Mouse (Mus musculus): ENCODE measurements around the gene Tcp11. TPM values are rescaled to one million over a fixed set of nuclear protein-coding genes. Genes with fewer than 3 reads are reported as not detected.

Gene Tcp11
- total RNA-seq, 2 experiments from 2014 or later, result 1.0 to 1.5 TPM

- DNase-seq, result peak; percentile 50 to 62
Measured at GRCm38 (mm10) chr17:28036813-28037756, 43.4 kb downstream of the Tcp11 start.

DNA sequence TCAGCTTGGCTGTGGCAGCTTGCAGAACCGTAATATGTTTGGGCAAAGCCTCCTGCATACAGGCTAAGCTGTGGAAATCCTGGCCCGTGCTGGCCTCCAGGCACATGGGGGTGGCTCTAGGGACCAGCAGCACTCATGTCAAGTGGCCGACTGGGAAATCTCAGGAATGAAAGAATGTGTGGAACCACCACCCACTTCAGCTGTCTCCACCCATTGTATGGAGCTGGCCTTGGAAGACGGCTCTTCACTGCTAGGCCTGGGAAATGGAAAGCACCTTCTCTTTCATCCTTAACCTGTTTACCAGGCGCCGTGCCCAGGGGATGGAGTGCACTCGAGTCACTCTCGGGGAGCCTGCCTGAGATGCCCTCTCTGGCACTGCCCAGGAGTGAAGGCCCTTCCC is 45.5 kb downstream of the Tcp11 start:
- DNase-seq, result no peak

- no peak for DNase-seq
Measured at GRCm38 (mm10) chr17:28033046-28033580, 47.3 kb downstream of the Tcp11 start.

DNA sequence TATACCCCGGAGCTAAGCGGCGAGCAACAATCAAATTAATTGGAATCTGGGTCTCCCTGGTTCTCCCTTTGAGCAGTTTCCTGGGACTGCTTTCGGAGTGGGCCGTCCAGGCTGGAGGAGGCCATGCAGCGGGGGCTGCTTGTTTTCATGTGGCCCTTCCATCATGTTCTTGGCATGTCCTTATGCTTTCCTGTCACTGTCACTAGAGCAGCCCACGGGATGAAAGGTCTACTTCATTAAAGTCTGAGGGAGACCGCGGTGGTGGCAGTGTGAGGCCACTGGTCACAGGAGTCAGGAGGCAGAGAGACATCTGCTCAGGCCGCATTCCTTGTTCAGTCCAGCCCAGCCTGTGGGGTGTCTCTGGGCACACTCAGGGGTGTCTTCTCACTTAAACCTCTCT is 48.2 kb downstream of the Tcp11 start:
- no peak for DNase-seq

- no peak for DNase-seq
Measured at GRCm38 (mm10) chr17:28031281-28031941, 49.0 kb downstream of the Tcp11 start.

DNA sequence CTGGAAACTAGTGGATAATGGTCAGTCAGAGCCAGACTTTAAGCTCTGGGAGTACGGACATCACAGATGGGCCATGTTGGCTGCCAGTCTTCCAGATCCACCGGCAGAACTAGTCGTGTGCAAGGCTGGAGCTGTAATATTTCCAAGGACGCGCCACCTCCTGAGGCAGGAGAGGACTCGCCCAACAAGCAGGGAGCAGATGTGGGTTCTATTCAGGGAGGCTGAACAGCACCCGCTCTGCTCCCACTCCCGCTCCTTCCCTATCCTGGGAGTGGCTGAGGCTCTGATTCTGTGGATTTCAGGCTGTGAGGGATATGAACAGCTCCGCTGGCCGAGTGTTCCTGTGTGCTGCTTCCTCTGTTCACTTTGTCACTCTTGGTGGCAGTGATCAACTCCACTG is 50.0 kb downstream of the Tcp11 start:
- DNase-seq, result no peak

GRCm38 (mm10) chr17:28029308-28029707 is 51.1 kb downstream of the Tcp11 start:
- DNase-seq, result no peak

- no peak for DNase-seq
Measured at GRCm38 (mm10) chr17:28028236-28028635, 52.2 kb downstream of the Tcp11 start.

- DNase-seq, result no peak
Measured at GRCm38 (mm10) chr17:28027197-28027596, 53.2 kb downstream of the Tcp11 start.

GRCm38 (mm10) chr17:28026111-28026872 is 54.1 kb downstream of the Tcp11 start:
- DNase-seq, result no peak

DNA sequence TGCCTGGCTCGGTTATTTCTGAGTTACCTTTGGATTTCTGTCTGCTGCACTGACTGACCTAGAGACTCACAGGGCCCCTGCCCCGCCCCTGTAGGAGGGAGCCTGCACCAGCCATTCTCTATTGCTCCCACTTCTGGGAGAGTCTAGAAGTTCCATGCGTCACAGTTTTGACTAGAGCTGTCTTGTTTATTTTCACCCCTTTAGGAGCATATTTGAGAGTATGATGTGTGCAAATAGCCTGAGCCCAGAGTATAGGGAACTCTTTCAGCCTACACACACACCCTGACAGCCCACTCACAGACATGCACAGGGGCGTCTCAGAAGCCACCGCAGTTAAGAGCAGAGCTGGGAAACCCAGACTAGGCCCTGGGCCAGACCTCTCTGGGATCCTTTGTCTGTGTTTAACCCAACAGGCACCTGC is 54.9 kb downstream of the Tcp11 start:
- no peak for DNase-seq

- peak; percentile 69 to 76 for DNase-seq
Measured at GRCm38 (mm10) chr17:28022854-28023655, 57.4 kb downstream of the Tcp11 start.

GRCm38 (mm10) chr17:28021911-28022310 is 58.5 kb downstream of the Tcp11 start:
- DNase-seq, result no peak

DNA sequence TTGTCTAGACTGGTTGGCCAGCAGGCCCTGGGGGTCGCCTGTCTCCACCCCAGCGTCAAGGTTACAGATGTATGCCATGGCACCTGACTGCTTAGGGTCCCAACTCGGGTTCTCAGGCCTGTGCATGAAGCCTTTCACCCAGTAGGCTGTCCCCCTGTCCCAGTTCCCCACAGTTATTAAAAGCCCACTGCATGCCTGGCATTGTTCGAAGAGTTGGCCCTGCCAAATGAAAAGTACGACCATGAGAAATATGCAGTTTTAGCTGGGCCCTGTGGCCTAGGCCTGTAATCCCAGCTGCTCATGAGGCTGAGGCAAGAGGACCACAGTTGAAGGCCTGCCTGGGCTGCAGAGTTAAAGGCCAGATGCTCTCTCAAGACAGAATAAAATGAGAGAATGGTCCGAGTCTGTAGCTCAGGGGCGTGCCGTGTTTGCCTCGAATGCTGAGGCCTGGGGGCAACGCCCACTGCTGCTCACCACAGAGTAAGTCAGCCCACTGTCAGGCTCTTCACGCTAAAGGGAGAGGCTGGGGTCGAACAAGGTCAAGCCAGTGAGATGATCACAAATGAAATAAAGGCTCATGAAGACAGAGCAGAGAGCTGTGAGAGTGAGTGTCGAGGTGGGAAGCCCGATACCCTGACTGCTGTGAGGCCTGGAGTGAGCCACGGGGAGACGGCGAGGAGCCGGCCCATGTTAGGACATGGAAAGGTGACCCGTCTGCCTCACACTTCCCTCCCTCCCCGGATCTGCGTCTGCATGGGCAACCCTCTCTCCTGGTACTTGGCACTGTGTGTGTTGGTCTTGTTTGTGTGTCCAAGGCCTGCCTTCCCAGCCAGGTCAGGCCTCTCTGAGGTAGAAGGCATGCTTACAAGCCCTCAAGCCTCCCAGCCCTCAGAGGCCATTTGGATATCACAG is 60.4 kb downstream of the Tcp11 start:
- DNase-seq, result no peak

DNA sequence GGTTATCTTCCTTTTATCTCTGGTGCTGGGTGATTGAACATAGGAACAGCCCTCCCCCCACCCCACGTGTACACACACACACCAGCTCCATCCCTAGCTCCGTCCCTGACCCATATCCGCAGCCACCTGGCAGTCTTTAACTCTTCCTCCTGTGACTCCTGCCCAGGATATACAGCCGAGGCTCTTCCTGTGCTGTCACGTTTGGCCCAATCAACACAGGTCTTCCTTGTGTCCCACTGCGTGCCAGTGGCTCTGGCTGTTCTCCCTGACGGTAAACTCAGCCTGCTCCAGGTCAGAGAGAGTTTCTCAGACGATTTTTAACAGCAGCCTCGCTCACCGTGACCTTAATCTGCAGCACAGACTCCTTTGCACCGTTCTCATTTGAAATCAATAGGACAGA is 61.7 kb downstream of the Tcp11 start:
- DNase-seq, result no peak

- no peak for DNase-seq
Measured at GRCm38 (mm10) chr17:28018344-28018743, 62.1 kb downstream of the Tcp11 start.

All from layer of hippocampus, postnatal 36 days (tissue).